Mouse (Mus musculus): ENCODE results near the gene Ngef. TPM values are rescaled to one million over a fixed set of nuclear protein-coding genes. Genes with fewer than 3 reads are reported as not detected.

Gene Ngef
- polyA plus RNA-seq, 1 experiment from 2014 or later, result 8.6 TPM

GRCm38 (mm10) chr1:87568398-87568797 lies 5.3 kb downstream of the Ngef start:
- ATAC-seq, result no peak
- CTCF ChIA-PET, result no interaction called here
- H3K27me3 ChIP-seq, result no peaks in the 10 kb centered on the region
- TF ChIP-seq CTCF (IDR thresholded peaks at IDR 0.05), result peak; percentile 54
- DNase-seq (ENCODE audit: low read depth, low spot score), result no peak
- POLR2A ChIA-PET, result no interaction called here
- in situ Hi-C loops (cut with MboI; ENCODE audit: low pct_unique_long_range_greater_than_20kb), result no loop called here

GRCm38 (mm10) chr1:87565760-87566159 lies 7.9 kb downstream of the Ngef start:
- H3K27me3 ChIP-seq, result no peaks in the 10 kb centered on the region
- ChIA-PET CTCF (interaction anchor here (1.4 kb wide), 1 partner anchor 16 kb away, joined by 4 read pairs; no protein-coding TSS in a partner anchor), POLR2A (no interaction called here)
- in situ Hi-C loops (cut with MboI; ENCODE audit: low pct_unique_long_range_greater_than_20kb), result no loop called here
- TF ChIP-seq CTCF (IDR thresholded peaks at IDR 0.05), result no peak
- ATAC-seq (no peak), DNase-seq (ENCODE audit: low read depth, low spot score) (no peak)

GRCm38 (mm10) chr1:87562967-87563366 lies 10.7 kb downstream of the Ngef start:
- no peaks in the 10 kb centered on the region for H3K27me3 ChIP-seq
- in situ Hi-C loops (cut with MboI; ENCODE audit: low pct_unique_long_range_greater_than_20kb), result no loop called here
- ATAC-seq (no peak), DNase-seq (ENCODE audit: low read depth, low spot score) (no peak)
- TF ChIP-seq CTCF (IDR thresholded peaks at IDR 0.05), result no peak
- ChIA-PET POLR2A (no interaction called here), CTCF (no interaction called here)

- ATAC-seq, result no peak
- CTCF ChIA-PET, result no interaction called here
- in situ Hi-C loops (cut with MboI; ENCODE audit: low pct_unique_long_range_greater_than_20kb), result no loop called here
These were observed 20.1 kb downstream of the Ngef start for GRCm38 (mm10) chr1:87553586-87553985.

GRCm38 (mm10) chr1:87551008-87551407 lies 22.7 kb downstream of the Ngef start:
- POLR2A ChIA-PET, result no interaction called here
- ATAC-seq (peak; percentile 63), DNase-seq (ENCODE audit: low read depth, low spot score) (peak; percentile 65)
- CTCF ChIA-PET, result no interaction called here
- in situ Hi-C loops (cut with MboI; ENCODE audit: low pct_unique_long_range_greater_than_20kb), result no loop called here
- no peak for TF ChIP-seq CTCF (IDR thresholded peaks at IDR 0.05)
- H3K27me3 ChIP-seq, result no peaks in the 10 kb centered on the region

More at GRCm38 (mm10) chr1:87553586-87553985, 20.1 kb downstream of the Ngef start:
- DNase-seq (ENCODE audit: low read depth, low spot score), result no peak
- POLR2A ChIA-PET, result no interaction called here
- TF ChIP-seq CTCF (IDR thresholded peaks at IDR 0.05), result no peak
- no peaks in the 10 kb centered on the region for H3K27me3 ChIP-seq

- no peaks in the 10 kb centered on the region for H3K27me3 ChIP-seq
- ATAC-seq (peak; percentile 35), DNase-seq (ENCODE audit: low read depth, low spot score) (peak; percentile 9)
- ChIA-PET POLR2A (interaction anchor here (0.6 kb wide), 1 partner anchor 66 kb away, joined by 3 read pairs; no protein-coding TSS in a partner anchor), CTCF (interaction anchor here (0.8 to 1.7 kb wide), 20 partner anchors 8 to 214 kb away, joined by 3 to 7 read pairs (median 4); partner anchors contain the start of genes Atg16l1, Inpp5d and Ngef)
- peak; percentile 78 for TF ChIP-seq CTCF (IDR thresholded peaks at IDR 0.05)
- in situ Hi-C loops (cut with MboI; ENCODE audit: low pct_unique_long_range_greater_than_20kb), result no loop called here
These were observed 32.1 kb downstream of the Ngef start for GRCm38 (mm10) chr1:87541614-87542013.

GRCm38 (mm10) chr1:87537008-87537407 lies 36.7 kb downstream of the Ngef start:
- in situ Hi-C loops (cut with MboI; ENCODE audit: low pct_unique_long_range_greater_than_20kb), result no loop called here
- no peak for TF ChIP-seq CTCF (IDR thresholded peaks at IDR 0.05)
- DNase-seq (ENCODE audit: low read depth, low spot score) (no peak), ATAC-seq (no peak)
- no peaks in the 10 kb centered on the region for H3K27me3 ChIP-seq
- CTCF ChIA-PET, result no interaction called here
- POLR2A ChIA-PET, result no interaction called here

GRCm38 (mm10) chr1:87534118-87534517 lies 39.6 kb downstream of the Ngef start:
- no peak for ATAC-seq
- TF ChIP-seq CTCF (IDR thresholded peaks at IDR 0.05), result no peak
- ChIA-PET CTCF (interaction anchor here (3.4 kb wide), 1 partner anchor 12 kb away, joined by 9 read pairs; no protein-coding TSS in a partner anchor), POLR2A (no interaction called here)
- H3K27me3 ChIP-seq, result no peaks in the 10 kb centered on the region
- in situ Hi-C loops (cut with MboI; ENCODE audit: low pct_unique_long_range_greater_than_20kb), result no loop called here
- no peak for DNase-seq (ENCODE audit: low read depth, low spot score)

GRCm38 (mm10) chr1:87532346-87532745 lies 41.3 kb downstream of the Ngef start:
- no peak for TF ChIP-seq CTCF (IDR thresholded peaks at IDR 0.05)
- in situ Hi-C loops (cut with MboI; ENCODE audit: low pct_unique_long_range_greater_than_20kb), result no loop called here
- ChIA-PET POLR2A (no interaction called here), CTCF (interaction anchor here (1.3 to 3.4 kb wide), 4 partner anchors 9 to 180 kb away, joined by 3 to 9 read pairs (median 5); no protein-coding TSS in a partner anchor)
- no peak for ATAC-seq
- H3K27me3 ChIP-seq, result no peaks in the 10 kb centered on the region
- DNase-seq (ENCODE audit: low read depth, low spot score), result no peak

GRCm38 (mm10) chr1:87527191-87527590 lies 46.5 kb downstream of the Ngef start:
- ATAC-seq (no peak), DNase-seq (ENCODE audit: low read depth, low spot score) (no peak)
- no peaks in the 10 kb centered on the region for H3K27me3 ChIP-seq
- POLR2A ChIA-PET, result no interaction called here
- in situ Hi-C loops (cut with MboI; ENCODE audit: low pct_unique_long_range_greater_than_20kb), result no loop called here
- CTCF ChIA-PET, result interaction anchor here (1.7 kb wide), 1 partner anchor 14 kb away, joined by 3 read pairs; no protein-coding TSS in a partner anchor
- TF ChIP-seq CTCF (IDR thresholded peaks at IDR 0.05), result no peak

GRCm38 (mm10) chr1:87525041-87525440 lies 48.6 kb downstream of the Ngef start:
- ATAC-seq, result no peak
- H3K27me3 ChIP-seq, result no peaks in the 10 kb centered on the region
- no peak for DNase-seq (ENCODE audit: low read depth, low spot score)
- ChIA-PET POLR2A (interaction anchor here (0.6 kb wide), 1 partner anchor 68 kb away, joined by 5 read pairs; no protein-coding TSS in a partner anchor), CTCF (interaction anchor here (1.0 kb wide), 1 partner anchor 47 kb away, joined by 3 read pairs; no protein-coding TSS in a partner anchor)
- no peak for TF ChIP-seq CTCF (IDR thresholded peaks at IDR 0.05)
- in situ Hi-C loops (cut with MboI; ENCODE audit: low pct_unique_long_range_greater_than_20kb), result no loop called here

GRCm38 (mm10) chr1:87521523-87521922 lies 52.1 kb downstream of the Ngef start:
- DNase-seq (ENCODE audit: low read depth, low spot score) (peak; percentile 44), ATAC-seq (peak; percentile 80)
- in situ Hi-C loops (cut with MboI; ENCODE audit: low pct_unique_long_range_greater_than_20kb), result no loop called here
- POLR2A ChIA-PET, result no interaction called here
- CTCF ChIA-PET, result interaction anchor here (0.6 to 1.6 kb wide), 3 partner anchors 11 to 20 kb away, joined by 3 to 9 read pairs (median 7); no protein-coding TSS in a partner anchor
- TF ChIP-seq CTCF (IDR thresholded peaks at IDR 0.05), result no peak
- H3K27me3 ChIP-seq, result no peaks in the 10 kb centered on the region
